Mouse (Mus musculus) heart, adult 2 months (tissue): Measurements from ENCODE around the gene Add2.

Experiments used
- CTCF ChIP-seq: fragments of 200-600 bp; IDR thresholded peaks from 2 replicates; pipeline ENCODE4 v1.8.1; 2022; ENCODE audit warnings: antibody characterized with exemption, mild to moderate bottlenecking, moderate library complexity
- EP300 ChIP-seq: fragments of 200-500 bp; IDR thresholded peaks from 2 replicates; pipeline ENCODE4 v1.6.1; 2011; ENCODE audit warnings: low read depth, low read length, control low read depth; ENCODE audit not compliant: insufficient read depth
- POLR2A ChIP-seq: fragments of 200-500 bp; IDR thresholded peaks from 2 replicates; pipeline ENCODE4 v1.6.1; 2011; ENCODE audit warnings: mild to moderate bottlenecking, low read depth, low read length, control low read depth; ENCODE audit not compliant: insufficient read depth

- TF ChIP-seq CTCF = no peak
- no peak for TF ChIP-seq POLR2A
- no peak for TF ChIP-seq EP300
Observed at GRCm38 (mm10) chr6:86078361-86079010, 50.0 kb downstream of the Add2 start.
